Mouse (Mus musculus) urinary bladder, postnatal 4 days (tissue): ENCODE measurements around the gene Figla.

ENCODE experiments used
- DNase-seq, 2 experiments: peaks; one replicate each; pipeline ENCODE4 v3.0.0; 2021 to 2022; ENCODE audit warnings: low spot score in 2 of 2

The Figla gene

DNA sequence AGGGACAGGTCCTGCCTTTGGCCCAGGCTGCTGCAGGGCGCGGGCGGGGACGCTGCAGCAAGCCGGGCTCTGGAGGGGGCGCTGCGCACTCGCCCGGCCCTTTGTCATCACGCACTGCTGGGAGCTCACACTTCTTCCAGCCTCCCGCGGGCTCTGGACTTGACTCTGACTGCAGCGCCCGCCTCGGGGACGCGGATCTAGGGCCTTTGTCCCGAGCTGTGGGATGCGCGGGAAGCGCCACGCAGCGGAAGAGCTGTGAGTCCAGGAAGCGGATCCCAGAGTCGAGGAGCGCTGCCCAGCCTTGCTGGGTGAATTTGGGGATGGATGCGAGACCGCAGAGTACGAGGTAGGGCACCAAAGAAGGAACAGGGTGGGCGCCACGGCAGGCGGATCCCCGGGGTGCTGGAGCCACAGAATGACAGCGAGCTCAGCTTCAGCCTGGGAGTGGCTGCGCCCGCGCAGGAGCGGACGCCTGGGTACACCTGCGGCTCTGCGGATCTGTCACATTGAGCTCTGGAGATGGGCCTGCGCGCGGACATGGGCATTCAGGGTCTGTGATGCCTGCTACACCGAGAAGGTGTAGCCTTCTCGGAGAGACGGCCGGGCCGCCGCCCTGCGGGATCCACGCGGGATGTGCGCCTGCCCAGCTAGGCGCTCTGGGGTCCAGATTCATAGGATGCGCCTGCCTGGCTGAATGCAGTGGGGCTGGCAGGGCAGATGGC lies 12.8 kb downstream of the Figla start, which contains the start of gene Add2:
Gene Add2, plus strand, starts transcription at position 81 of the 722 bp plus-strand sequence.
- no peak for DNase-seq

DNA sequence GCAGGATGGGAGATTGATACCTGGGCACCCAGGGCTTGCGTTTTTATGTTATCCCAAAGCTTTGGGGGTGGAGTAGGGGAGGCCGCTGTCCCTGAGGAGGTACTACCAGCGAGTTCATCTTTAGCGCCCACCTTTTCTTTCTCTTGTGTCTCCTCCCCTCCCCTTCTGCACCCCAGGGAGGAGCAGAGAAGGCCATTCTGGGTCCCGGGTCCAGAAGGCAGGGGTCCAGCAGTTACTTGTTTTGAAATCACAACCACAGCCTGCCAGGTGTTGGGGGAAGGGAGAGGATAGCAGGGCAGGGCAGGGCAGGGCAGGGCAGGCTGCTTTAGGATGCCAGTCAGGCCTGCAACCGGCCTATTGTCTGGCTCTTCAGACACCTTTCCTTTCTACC lies 13.3 kb downstream of the Figla start:
- DNase-seq, result no peak

DNA sequence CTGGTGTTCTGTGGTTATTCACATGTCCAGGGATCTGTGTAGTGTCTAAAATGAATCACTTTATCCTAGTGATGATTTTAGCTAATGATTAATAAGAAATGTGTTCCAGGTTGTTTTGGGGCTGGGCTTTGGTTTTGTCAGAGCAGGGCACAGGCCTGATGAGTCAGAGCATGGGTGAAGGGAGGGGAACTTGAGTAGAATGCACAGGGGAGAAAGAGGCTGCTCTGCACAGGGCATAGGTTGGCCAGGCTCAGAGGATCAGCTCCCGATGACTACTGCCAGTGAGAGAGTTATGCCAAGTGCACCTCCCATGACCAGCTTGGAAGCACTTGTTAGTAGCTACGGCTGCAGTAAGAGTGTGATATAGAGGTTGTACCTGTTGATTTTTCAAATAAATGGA lies 15.6 kb downstream of the Figla start:
- no peak for DNase-seq

DNA sequence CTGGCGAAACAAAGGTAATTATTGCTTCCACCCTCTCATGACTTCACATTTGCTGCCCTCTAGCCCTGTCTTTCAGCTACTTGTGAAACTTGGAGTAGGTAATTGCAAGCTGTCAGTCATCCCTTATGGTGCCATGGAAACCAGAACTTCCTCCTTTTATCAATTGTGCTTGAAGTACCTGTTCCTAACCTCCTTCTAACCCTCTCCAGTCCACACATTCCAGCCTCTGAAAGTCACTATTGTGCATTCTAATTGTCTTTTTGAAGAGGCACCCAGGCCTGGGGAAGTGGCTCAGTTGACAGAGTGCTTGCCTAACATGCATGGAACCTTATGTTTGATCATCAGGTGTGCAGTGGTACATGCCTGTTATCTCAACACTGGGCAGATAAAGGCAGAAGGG lies 17.7 kb downstream of the Figla start:
- no peak for DNase-seq

DNA sequence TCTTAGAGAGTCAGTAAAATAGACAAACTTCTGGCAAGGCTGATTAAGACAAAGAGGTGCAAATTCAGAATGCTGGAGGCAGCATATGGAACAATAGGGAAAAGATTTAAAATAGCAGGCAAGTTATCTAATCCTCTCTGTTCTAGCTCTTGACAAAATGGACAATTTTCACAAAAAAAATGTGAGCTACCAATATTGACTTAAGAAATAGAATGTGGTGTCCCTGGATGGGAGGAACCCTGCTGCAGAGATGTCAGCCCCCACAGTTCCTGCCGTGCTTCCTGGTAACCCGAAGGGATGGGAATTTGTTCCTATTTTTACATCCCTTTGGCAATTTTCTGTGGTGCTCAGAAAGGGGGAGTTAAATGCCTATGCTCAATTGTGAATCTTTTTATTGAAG lies 22.9 kb downstream of the Figla start:
- no peak for DNase-seq

DNA sequence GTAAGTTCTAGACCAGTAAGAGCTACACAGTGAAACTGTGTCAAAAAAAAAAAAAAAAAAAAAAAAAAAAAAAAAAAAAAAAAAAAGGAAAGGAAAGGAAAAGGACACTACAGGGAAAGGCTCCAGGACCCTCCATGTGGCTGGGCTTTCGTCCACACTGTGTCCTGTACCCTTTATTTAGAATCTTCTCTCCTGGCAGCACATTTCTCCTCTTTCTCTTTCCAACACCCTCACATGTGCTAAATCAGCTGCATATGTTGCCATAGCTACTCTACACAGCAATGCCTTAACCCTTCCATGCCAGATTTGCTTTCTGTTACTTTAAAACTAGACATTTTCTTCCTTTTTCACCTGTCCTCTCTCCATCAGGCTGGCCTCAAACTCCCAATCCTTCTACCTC lies 24.2 kb downstream of the Figla start:
- DNase-seq, result no peak

DNA sequence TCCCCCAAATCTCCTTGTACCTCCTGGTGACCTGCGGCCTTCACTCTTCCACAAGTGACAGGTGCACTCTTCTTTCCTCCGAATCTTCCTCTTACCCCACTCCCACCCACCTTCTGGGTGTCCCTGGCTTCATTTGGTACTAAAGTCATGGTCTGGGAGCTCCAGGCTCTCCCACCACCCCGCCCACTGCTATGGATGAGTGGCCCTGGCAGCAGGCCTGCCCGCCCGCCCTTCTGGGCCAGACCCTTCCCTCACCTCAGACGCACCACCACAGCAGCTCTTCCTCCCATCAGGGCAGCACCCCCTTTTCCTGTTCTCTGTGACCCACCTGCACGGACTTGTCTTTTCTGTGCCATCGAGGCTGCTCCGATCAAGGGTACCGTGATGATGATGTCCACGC lies 31.5 kb downstream of the Figla start:
- no peak for DNase-seq

DNA sequence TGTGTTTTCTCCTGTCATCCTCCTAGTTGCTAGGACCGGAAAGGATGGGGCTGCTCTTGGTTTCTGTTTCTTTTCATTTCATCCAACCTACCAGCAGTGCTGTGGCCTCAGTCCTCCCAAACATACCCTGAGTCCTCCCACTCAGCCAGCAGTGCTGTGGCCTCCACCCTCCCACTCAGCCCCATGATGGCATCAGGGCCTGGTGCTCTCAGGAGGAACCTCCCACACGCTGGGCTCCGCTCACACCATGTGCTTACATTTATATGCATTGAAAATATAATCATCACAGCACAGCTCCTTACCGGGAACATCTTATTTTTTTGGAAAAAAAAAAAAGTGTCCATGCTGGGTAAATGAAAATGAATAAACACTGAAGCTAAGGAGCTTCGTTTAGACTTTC lies 32.5 kb downstream of the Figla start:
- no peak for DNase-seq

DNA sequence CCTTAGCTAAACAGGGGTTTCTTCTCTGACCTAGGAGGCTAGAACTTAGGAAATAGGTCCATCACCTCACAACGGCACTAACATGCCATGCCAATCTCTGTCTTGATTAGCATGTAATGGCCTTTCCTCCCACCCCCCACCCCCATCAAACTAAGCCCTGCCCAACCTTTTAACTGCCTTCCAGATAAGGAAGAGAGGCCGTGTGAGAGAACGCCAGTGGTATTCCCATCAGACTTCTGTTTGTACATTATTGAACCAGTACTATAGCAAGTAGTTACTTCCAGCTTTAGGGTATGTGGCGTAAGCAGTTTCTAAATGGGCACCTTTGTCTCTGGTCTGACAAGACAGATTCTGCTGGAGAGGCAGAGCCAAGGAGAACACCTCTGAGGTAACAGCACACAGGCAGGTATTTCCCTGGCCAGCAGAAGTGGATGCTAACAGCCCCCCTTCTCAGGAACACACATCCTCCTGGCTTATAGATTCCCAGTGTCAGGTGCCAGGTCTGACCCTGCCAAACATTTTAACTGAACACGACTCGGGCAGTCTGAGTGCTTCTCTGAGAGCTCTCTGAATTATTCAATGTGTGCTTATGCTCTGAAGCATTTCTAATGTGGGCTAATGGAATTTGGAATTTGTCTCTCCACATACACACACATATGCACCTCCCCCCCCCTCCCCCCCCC lies 34.8 kb downstream of the Figla start:
- DNase-seq, result no peak

DNA sequence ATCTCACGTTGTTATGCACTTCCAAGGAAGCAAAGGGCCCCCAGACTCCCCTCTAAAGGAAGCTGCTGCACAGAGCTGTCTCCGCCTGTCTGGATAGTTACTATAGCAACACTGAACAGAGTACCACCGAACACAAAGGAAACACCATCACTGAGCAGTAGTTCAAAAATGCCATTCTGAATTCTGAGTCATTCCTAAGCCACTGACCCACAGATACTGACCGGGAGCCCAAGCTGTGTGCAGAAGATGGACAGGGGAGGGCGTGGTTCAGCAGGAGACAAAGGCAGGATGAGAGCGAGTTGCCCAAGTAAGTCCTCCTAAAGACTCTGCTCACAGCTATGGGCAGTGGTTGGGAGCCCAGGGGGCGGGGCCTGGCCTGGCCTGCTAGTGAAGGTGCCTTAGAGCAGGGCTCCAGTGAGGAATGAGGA lies 36.1 kb downstream of the Figla start:
- no peak for DNase-seq

DNA sequence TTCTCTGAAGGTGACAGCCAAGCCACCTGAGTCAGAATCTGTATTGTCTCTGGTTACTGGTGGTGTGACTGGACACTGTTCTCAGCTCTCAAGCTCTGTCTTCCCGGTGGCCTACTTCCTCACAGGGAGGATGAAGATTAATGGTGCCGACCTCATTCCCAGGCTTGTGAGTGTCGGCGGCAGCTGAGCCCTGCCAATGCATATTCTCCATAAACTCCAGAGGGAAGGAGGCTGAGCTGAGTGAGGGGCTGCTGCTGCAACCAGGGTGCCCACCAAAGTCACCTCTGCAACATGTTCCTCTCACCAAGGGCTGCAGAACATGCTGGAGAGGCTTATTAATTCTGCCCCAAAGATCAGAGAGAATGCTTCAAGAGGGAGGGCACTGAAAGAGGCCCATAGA lies 36.6 kb downstream of the Figla start:
- DNase-seq, result no peak

DNA sequence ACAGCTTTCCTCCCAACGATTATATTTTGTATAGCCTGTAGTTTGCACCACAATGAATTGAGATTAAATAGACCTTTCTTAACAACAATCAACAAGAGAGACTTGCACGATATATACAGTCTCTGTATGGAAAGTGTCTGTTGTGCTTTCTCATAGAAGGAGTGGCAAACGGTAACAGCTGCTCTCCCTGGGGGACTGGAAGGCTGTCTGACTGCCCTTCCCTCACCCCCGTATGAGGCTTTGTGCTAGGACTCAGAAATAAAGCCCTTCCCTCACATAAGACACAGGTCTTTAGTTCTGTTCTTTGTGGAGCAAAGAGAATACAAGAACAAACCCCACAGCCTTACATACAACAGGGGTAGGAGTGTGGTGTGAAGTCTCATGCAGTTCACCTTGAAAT lies 37.1 kb downstream of the Figla start:
- DNase-seq, result no peak

DNA sequence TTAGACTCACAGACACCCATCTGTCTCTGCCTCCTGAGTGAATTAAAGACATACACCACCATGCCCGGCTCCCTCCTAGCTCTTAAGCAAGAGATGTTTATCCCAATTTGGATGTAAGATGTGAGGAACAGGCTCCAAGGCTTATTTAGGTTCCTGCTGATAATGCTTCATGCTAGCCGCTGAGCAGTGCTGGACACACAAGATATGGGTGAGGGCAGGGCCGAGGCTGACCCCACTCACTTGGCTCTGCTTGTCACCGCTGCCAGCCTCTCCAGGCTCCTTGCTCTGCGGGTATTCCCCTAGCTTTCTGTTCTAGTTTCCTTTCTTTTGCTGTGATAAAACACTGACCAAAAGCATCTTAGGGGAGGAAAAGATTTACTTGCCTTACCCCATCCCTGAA lies 37.6 kb downstream of the Figla start:
- DNase-seq, result no peak

DNA sequence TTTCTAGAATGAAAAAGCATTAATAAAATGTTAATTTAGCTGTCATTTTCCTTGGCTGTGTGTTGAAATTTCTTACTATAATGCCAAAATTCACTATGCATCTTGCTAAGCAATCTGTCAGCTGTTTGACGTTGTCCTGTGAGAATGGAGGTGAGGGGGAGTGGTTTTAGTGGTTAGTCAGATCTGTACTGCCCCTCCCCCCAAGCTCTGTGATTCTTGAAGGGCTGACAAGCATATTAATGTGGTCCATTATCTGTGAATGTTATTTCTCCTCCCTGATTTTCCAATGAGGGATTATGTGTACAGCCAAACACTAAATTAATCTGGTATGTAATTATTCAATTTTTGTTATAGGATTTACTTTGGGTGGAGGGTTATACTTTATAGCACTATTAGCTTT lies 42.5 kb downstream of the Figla start:
- DNase-seq, result no peak

DNA sequence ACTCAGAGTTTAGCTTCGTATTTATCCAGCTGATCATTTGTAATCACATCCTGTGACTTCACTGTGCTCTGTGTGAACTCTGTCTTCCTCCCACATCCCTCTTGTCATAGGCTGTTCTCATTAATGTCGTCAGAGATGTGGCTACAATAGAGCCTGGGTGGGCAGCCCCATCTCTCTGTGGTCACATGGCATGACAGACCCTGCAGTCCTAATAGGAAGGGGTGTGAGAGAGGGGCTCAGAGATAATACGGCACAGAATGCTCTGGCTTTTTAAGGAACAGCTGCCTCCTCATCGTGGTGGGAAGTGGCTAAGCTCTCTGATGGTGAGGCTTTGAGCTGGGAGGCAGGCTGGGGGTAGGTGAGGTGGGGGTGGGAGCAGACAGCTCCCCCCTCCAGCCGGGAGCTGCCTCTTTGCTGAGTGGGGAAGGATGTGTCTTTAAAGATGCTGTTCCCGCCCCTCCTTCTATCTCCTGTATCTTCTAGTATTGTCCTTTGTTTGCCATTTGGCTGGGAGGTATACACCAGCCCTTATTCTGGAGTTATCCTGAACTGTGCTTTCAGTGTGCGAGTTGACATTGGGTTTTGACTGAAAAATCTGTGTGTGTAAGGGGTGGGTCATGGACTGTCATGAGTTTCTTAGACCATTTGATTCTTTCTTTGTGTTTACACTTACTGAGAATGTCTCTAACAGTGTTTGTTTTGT lies 43.3 kb downstream of the Figla start:
- DNase-seq, result no peak

DNA sequence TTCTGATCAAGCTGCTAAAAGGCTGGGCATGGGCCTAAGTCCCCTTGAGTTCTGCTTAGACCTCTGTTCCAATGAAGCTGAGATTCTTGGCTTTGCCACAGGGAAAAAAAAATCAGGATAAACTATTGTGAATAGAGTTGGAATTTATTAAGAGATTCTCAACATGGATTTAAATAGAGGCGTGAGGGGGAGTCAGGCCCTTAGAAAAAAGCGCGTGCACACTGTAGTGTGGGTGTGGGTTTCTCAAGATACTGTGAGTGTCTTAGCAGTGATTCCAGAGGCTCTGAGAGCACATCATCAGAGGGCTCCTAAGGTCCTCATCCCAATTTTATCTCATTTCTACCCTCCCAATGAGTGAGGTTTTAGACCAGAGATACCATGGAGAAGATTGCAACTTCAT lies 44.2 kb downstream of the Figla start:
- no peak for DNase-seq

DNA sequence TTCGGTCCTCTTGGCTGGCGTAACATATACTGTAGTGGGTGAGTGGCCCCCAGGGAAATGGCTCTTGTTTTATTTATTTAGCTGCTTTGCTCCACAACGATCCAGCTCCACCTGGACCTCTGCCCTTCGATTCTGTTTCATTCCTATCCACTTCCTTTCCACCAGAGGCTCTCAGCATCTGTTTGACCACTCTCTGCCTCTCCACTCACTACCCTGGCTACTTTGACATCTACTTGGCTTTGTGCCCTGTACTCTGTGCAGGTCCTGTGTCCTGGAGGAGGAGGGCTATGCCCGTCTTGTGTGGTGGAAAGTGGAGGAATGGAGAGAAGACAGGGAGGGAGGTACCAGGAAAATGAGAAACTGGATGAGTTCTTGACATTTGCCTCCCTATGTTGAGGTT lies 46.3 kb downstream of the Figla start:
- DNase-seq, result no peak

DNA sequence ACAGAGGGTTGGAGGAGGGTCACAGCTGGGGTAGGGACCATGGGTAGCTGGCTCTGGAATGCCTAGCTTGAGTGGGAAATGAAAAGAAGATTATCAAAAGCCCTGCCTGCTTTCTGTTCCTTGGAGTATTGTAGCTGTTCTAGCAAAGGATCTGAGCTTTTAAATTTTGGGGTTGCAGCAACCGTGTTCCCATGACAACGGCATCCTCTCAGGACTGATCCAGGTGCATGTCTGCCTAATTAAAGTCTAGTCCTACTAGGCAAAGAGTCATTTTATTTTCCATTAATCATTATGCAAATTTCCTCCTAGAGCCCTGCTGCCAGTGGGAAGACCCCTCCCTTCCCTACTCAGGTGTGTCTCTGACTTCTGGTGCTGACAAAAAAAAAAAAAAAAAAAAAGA lies 46.7 kb downstream of the Figla start:
- DNase-seq, result no peak

DNA sequence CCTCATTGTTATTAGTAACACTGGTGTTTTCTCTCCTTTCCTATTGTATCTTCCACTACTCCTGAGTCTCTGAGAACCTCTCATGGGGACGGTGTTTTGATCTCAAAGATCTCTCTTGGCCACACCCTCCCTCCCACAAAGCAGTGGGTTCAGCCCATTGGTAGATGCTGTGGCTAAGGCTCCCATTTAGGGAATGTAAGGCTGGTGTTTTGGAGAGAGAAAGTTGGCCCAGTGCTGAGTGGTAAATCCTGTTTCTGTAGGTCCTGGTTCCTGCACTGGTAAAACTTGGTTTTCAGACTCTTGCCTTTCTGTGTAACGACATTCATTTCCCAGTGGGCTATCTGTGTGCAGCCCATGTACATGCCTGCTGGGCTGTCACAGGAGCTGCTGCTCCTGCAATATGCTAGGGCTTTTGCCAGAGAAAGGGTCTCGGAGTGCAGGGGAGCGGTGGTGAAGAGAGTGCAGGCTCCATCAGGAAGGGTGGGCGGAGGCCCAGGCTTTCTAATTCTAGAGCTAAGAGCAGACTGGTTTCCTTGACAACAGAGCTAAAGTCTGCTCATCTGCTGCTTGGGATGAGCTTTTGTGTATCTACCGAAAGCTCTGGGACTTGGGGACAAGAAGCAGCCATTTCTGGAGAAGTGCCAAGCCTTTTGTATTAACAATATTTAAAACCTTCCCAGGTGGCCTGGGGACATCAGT lies 48.5 kb downstream of the Figla start:
- no peak for DNase-seq

DNA sequence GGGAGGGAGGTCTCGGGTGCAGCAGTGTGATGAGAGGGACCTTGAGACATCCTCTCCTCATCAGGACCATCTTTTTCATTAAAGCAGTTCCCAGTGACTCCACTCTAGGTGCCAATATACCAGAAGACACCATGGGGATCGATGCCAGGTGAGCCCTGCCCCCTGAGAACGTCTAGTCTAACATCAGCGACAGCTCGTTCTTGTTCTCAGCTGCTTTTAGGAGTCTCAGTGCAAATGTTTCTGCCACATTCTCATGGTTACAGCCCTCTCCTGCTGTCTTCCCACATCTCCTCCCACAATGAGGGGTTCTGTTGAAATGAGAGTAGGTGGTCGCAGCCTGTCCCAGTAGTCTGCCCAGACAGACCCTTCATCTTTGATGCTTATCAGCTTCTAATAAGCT lies 50.8 kb downstream of the Figla start:
- no peak for DNase-seq

DNA sequence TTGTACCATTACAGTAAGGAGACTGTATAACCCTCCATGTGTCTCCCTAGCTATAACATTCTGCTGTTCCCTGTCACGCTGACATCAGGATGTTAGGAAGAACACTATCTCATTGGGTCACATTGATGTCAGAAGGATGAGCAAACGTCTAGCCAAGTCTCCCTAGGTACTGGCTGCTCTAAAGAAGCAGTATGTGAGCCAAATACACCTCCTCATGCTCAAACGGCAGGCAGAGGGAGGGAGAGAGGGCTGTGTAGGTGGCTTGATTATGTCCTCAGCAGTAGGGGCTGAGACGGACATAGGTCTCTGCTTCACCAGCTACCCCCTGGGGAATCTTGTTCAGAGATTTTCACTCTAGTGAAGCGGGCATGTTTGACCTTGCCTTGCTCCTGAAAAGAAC lies 51.2 kb downstream of the Figla start:
- no peak for DNase-seq

DNA sequence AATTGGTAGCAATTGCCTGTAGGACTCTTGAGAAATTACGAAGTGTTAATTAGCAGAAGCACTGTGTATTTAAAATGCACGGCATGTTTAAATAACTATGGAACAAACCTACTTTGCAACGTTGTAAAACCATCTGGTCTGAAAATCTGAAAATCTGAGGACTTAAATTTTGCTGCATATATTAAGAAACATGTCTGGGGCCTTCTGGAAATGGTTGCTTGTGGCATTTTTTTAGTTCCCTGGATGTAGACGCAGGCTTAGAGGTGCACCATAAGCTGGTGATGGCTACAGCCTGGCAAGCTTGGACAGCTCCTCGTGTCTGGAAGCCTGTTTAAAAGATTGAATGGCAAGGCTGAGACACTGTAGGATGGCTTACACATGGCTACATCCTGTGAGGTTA lies 53.0 kb downstream of the Figla start:
- no peak for DNase-seq
